Mouse (Mus musculus): Measurements from ENCODE around the gene Copz1. TPM values are rescaled to one million over a fixed set of nuclear protein-coding genes. Genes with fewer than 3 reads are reported as not detected.

The Copz1 gene
- total RNA-seq, 2 experiments from 2014 or later = 45.3 to 51.4 TPM

DNA sequence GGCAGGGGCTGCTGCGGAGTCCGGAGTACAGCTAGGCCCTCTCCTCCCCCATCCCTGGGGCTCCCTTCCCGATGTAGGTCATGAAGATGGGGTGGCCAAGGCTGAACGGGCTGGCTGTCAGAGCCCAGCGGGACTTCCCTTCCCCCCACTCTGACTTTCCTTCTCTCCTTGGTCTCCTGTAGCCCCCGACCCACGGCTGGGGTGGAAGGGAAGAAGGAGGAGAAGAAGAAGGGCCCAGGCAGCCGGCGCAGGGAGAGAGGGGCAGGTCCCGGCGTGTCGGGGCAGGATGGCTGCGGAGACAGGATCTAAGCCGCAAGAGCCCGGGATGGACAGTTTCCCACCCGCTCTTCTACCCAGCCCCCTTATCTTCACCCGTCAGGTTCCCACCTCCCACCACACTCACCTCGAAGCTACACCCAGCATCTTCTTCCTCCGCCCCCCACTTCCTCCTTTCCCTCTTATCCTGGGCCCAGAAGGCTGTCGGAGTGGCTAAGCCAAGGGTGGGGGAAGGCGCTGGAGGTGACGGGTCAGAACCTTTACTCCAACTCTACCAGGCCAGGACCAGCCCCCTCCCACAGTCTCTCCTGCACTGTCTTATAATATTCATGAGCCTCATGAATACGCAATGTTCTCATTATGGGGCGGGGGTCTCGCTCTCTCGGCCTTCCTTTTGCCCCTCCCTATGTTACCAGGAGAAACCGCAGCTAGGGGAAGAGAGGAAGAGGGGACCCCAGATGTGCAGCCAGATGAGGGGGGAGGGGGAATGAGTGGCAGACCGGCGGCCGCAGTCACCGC, 66.8 kb downstream of the Copz1 start:
- no peak for DNase-seq

DNA sequence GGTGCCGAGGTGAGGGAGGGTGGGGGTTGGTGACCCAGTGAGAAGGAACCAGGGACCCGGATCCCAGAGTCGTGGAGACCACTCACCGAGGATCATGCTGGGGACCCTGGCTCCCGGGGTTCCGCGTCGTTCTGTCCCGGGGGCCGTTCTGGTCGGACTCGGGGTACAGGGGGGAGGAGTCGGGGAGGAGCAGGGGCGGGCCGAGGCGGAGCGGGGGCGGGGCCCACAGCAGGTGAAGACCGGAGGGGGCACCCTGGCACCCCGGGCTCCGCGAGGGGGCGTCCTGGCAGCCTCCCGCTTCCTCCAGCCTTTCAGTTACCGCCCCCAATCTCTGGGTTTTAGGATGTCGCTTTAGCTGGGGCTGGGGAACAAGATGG, 67.4 kb downstream of the Copz1 start, which contains the start of gene Zfp385a:
Gene Zfp385a, minus strand, starts transcription at position 133 of the 377 bp plus-strand sequence.
- DNase-seq = no peak

DNA sequence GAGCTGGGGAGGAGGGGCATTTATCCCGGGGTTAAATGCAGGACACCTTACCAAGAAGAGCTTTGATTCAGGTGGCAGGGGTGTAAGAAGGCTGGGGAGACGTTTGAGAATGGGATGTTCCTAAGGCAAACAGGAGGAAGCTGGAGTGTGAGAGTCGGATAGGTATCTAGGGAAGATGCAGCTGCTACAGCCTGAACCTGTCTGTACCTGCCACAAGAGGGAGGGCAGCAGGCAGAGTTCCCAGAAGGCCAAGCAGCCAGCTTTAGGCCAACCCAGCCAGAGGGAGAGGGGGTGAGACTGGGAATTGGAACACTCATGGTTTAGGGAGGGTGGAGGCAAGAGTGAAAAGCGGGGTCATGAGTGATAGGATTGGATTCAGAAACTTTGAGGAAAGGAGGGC, 68.3 kb downstream of the Copz1 start:
- no peak for DNase-seq

DNA sequence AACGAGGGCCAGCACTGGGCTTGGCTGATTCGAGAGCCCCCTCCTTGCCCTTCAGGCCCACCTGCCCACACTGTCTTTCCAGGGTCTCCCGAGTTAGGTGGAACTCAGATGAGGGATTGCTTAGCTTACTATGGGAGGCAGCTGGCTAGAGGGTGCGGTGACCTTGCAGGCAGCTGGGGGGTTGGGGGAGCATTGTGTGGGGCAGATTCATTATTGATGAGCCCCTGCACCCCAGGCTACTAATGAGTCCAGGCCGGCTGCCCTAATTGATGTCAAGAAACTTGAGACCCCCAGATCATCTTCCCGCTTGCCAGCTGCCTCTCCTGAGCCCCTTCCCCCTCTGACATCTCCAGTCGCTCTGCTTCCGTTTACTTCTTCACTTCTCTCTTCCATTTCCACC, 69.0 kb downstream of the Copz1 start:
- no peak for DNase-seq

DNA sequence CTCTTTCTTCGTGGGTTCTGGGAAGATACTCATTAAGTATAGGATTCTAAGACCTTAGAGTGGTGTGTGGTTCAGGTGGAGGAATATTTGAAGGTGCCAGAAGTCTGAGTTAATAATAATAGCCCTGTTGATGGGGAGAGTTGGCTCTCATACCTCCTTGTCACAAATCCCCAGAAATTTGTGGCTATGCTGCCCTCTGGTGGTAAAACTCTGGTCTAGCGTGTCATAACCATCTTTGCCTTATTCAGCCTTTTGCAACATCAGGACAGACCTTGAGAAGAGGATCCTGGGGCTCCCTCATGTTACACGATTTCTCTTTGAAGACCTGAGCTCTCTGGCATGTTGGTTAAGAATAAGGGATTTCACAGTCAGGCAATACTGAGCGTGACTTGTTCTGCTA, 69.9 kb downstream of the Copz1 start:
- DNase-seq = peak; percentile 64

DNA sequence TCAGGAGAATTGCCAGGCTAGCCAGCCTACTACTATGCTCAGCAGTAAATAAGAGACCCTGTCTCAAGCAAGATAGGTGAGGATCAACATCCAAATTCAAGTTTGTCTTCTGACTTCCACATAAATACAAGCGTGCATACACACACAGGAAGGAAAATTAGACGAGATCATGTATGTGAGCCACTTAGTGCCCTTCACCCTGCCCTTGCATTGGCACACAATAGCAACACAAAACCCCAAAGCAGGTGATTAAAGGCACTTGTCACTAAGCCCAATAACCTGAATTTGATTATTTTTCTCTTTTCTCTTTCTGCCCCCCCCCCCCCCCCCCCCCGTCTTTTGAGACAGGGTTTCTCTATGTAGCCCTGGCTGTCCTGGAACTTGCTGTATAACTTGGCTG, 70.5 kb downstream of the Copz1 start:
- no peak for DNase-seq

DNA sequence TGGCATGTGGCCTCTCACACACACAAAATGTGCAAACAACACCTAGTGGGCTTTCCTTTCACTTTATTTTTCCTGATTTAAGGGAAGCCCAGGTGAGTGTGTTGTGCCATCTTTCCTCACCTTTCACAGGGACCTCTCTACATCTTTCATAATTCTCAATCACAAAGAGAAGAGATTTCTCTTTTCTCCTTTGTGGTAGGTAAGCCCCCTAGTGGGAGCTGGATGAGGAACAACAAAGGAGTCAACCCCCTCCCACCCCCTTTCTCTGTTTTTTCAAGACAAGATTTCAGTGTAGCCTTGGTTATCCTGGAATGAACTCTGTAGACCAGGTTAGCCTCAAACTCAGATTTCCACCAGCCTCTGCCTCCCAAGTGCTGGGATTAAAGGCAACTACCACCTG, 71.0 kb downstream of the Copz1 start:
- no peak for DNase-seq

DNA sequence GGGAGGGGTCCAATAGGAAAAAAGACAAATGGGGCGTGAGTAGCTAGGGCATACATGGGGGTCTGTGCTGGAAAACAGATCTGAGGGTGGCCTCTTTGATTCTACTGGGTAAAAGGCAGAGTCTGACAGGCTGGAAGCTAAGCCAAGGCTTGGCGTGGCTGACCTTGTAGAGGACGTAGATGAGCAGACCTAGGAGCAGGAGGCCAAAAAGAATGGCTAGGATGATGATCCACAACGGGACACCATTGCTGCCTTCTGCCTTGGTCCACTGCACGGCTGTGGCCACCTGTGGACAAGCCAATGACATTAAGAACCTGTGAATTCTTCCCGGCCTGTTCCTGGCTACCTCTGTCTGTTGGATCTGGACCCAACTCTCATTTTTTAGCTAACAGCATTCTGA, 73.3 kb downstream of the Copz1 start:
- DNase-seq = no peak

DNA sequence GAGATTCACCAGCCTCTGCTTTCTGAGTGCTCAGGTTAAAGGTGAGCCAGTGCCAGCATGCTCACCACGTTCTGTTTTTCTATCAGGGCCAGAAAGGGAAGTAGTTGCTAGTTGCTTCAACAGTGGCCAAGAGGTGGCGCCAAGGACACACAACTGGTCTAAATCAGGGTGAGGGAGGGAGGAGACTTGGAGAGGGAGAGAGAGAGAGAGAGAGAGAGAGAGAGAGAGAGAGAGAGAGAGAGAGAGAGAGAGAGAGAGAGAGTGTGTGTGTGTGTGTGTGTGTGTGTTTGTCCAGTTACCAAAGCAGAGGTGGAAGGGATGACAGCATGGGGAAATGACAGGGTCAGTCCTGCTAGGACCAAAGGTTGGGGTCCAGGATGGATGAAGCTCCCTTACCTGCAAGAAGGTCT, 74.8 kb downstream of the Copz1 start:
- peak; percentile 65 for DNase-seq

Small RNA genes lying within 50 kb of the gene (microRNA-seq; reads per million reads assigned to microRNA genes)
- gene Mir148b = 55.7 to 109 reads per million in 2 experiments

Other genes with a start within 250 kb of the Copz1 start
- gene Smug1, start 105.6 kb upstream of the Copz1 start, total RNA-seq (2021) = 10 to 100 TPM; 10.5 to 12.2 TPM
- gene Cbx5, start 32.9 kb upstream of the Copz1 start, total RNA-seq (2021) = 10 to 100 TPM; 49.9 to 61.2 TPM
- gene Hnrnpa1, start 32.3 kb upstream of the Copz1 start, total RNA-seq (2021) = 100 to 1,000 TPM; 177 to 187 TPM
- 1 to 10 TPM in 1 of 2 experiments, not detected in 1; 1.2 TPM for gene Nfe2, start 14.3 kb upstream of the Copz1 start, total RNA-seq (2021)
- gene Gpr84, start 37.9 kb downstream of the Copz1 start, total RNA-seq (2021) = under 1 TPM in 1 of 2 experiments, not detected in 1; 0.14 TPM
- 10 to 100 TPM; 39.3 to 45.7 TPM for gene Zfp385a, start 67.4 kb downstream of the Copz1 start, total RNA-seq (2021)
- 10 to 100 TPM; 27.6 to 40.5 TPM for gene Itga5, start 94.0 kb downstream of the Copz1 start, total RNA-seq (2021)
- gene Gtsf1, start 157.8 kb downstream of the Copz1 start, total RNA-seq (2021) = not detected
- not detected for gene Gtsf2, start 175.8 kb downstream of the Copz1 start, total RNA-seq (2021)
- 1 to 10 TPM; 2.3 to 4.3 TPM for gene Nckap1l, start 181.1 kb downstream of the Copz1 start, total RNA-seq (2021)
- gene Pde1b, start 230.3 kb downstream of the Copz1 start, total RNA-seq (2021) = 1 to 10 TPM; 1.2 to 2.2 TPM